Mouse (Mus musculus) telencephalon, adult 2 months (tissue): ENCODE data around the gene Rnf11.
A peak's percentile ranks its signal among the peaks of the same experiment; 100 is the strongest.
"Not testable (repeated sequence)": the region's sequence is repeated elsewhere in the genome, so short reads cannot be mapped to it uniquely, and the experiment has no call there.

ENCODE experiments used
- DNase-seq: peaks from one replicate; pipeline ENCODE4 v3.0.0-alpha.2; 2011; ENCODE audit warnings: low read depth, low spot score

Rnf11 gene

GRCm38 (mm10) chr4:109412233-109412632 lies 72.3 kb downstream of the Rnf11 start:
- DNase-seq = no peak

GRCm38 (mm10) chr4:109411377-109411967 lies 73.1 kb downstream of the Rnf11 start:
- no peak for DNase-seq

- DNase-seq = no peak
These were observed 73.7 kb downstream of the Rnf11 start for GRCm38 (mm10) chr4:109410681-109411376.

- no peak for DNase-seq
These were observed 76.6 kb downstream of the Rnf11 start for GRCm38 (mm10) chr4:109407701-109408485.

GRCm38 (mm10) chr4:109407176-109407520 lies 77.4 kb downstream of the Rnf11 start:
- no peak for DNase-seq

GRCm38 (mm10) chr4:109406486-109407175 lies 77.9 kb downstream of the Rnf11 start, which contains the start of gene Ttc39a:
TSS of gene Ttc39a (plus strand) at chr4:109406623.
- no peak for DNase-seq

- DNase-seq = peak; percentile 43
These were observed 78.5 kb downstream of the Rnf11 start for GRCm38 (mm10) chr4:109406054-109406485.

GRCm38 (mm10) chr4:109405415-109405814 lies 79.1 kb downstream of the Rnf11 start:
- no peak for DNase-seq

- not testable (repeated sequence) for DNase-seq
These were observed 79.6 kb downstream of the Rnf11 start for GRCm38 (mm10) chr4:109404908-109405307.

GRCm38 (mm10) chr4:109401176-109401689 lies 83.3 kb downstream of the Rnf11 start:
- no peak for DNase-seq
